Mouse (Mus musculus): Measurements from ENCODE around the gene Glod5. TPM values are rescaled to one million over a fixed set of nuclear protein-coding genes. Genes with fewer than 3 reads are reported as not detected.
"Not testable (repeated sequence)": the region's sequence is repeated elsewhere in the genome, so short reads cannot be mapped to it uniquely, and the experiment has no call there.

Gene Glod5
- polyA plus RNA-seq, 1 experiment from 2014 or later, result 0.74 TPM

GRCm38 (mm10) chrX:8013157-8013556, 5.1 kb downstream of the Glod5 start:
- no peak for ATAC-seq (replicated peaks; ENCODE audit: extremely low read depth, insufficient read depth, low FRiP score)
- Histone ChIP-seq H3K4me2 (ENCODE audit: low read depth, low read length) (no peak overlapping the region), H3K27me3 (ENCODE audit: control insufficient read depth, insufficient read depth, low read length) (no peaks in the 10 kb centered on the region), H3K9me3 (replicated peaks; ENCODE audit: control insufficient read depth, low read length) (no peaks in the 10 kb centered on the region), H3K9ac (ENCODE audit: low read length) (no peak overlapping the region), H3K36me3 (ENCODE audit: control insufficient read depth, insufficient read depth) (no peaks in the 10 kb centered on the region), H3K4me1 (ENCODE audit: control insufficient read depth, insufficient read depth, low read length) (no peaks in the 10 kb centered on the region), H3K27ac (ENCODE audit: low read length) (no peak overlapping the region), H3K4me3 (ENCODE audit: low read length) (no peak overlapping the region)
- 9% methylated on average over 2 of the region's 2 CpGs for WGBS

- H3K4me1 ChIP-seq (ENCODE audit: control insufficient read depth, insufficient read depth, low read length); H3K9me3 ChIP-seq (replicated peaks; ENCODE audit: control insufficient read depth, low read length); H3K27ac ChIP-seq (ENCODE audit: low read length); H3K4me2 ChIP-seq (ENCODE audit: low read depth, low read length); H3K27me3 ChIP-seq (ENCODE audit: control insufficient read depth, insufficient read depth, low read length); H3K9ac ChIP-seq (ENCODE audit: low read length); H3K36me3 ChIP-seq (ENCODE audit: control insufficient read depth, insufficient read depth); H3K4me3 ChIP-seq (ENCODE audit: low read length); ATAC-seq (replicated peaks; ENCODE audit: extremely low read depth, insufficient read depth, low FRiP score): not testable (repeated sequence)
- 80% methylated on average over 4 of the region's 4 CpGs for WGBS
These were observed 8.9 kb downstream of the Glod5 start for GRCm38 (mm10) chrX:8009356-8009755.

- no peak overlapping the region for H3K4me3 ChIP-seq (ENCODE audit: low read length)
- no peak for ATAC-seq (replicated peaks; ENCODE audit: extremely low read depth, insufficient read depth, low FRiP score)
- WGBS, result 47% methylated on average over 5 of the region's 5 CpGs
- no peak overlapping the region for H3K9ac ChIP-seq (ENCODE audit: low read length)
- no peaks in the 10 kb centered on the region for H3K27me3 ChIP-seq (ENCODE audit: control insufficient read depth, insufficient read depth, low read length)
- no peak overlapping the region for H3K4me2 ChIP-seq (ENCODE audit: low read depth, low read length)
- no peaks in the 10 kb centered on the region for H3K4me1 ChIP-seq (ENCODE audit: control insufficient read depth, insufficient read depth, low read length)
- H3K36me3 ChIP-seq (ENCODE audit: control insufficient read depth, insufficient read depth), result no peaks in the 10 kb centered on the region
- no peaks in the 10 kb centered on the region for H3K9me3 ChIP-seq (replicated peaks; ENCODE audit: control insufficient read depth, low read length)
- H3K27ac ChIP-seq (ENCODE audit: low read length), result no peak overlapping the region
These were observed 9.7 kb downstream of the Glod5 start for GRCm38 (mm10) chrX:8008543-8008942.

GRCm38 (mm10) chrX:8002971-8003370, 15.3 kb downstream of the Glod5 start:
- ATAC-seq (replicated peaks; ENCODE audit: extremely low read depth, insufficient read depth, low FRiP score), result no peak
- Histone ChIP-seq H3K27me3 (ENCODE audit: control insufficient read depth, insufficient read depth, low read length) (no peaks in the 10 kb centered on the region), H3K4me2 (ENCODE audit: low read depth, low read length) (no peak overlapping the region), H3K27ac (ENCODE audit: low read length) (no peak overlapping the region), H3K9me3 (replicated peaks; ENCODE audit: control insufficient read depth, low read length) (no peaks in the 10 kb centered on the region), H3K4me3 (ENCODE audit: low read length) (no peak overlapping the region), H3K36me3 (ENCODE audit: control insufficient read depth, insufficient read depth) (no peaks in the 10 kb centered on the region), H3K9ac (ENCODE audit: low read length) (no peak overlapping the region), H3K4me1 (ENCODE audit: control insufficient read depth, insufficient read depth, low read length) (no peaks in the 10 kb centered on the region)
- 65% methylated on average over 4 of the region's 4 CpGs for WGBS

- Histone ChIP-seq H3K36me3 (ENCODE audit: control insufficient read depth, insufficient read depth) (no peaks in the 10 kb centered on the region), H3K4me1 (ENCODE audit: control insufficient read depth, insufficient read depth, low read length) (no peaks in the 10 kb centered on the region), H3K4me2 (ENCODE audit: low read depth, low read length) (no peak overlapping the region), H3K9me3 (replicated peaks; ENCODE audit: control insufficient read depth, low read length) (no peaks in the 10 kb centered on the region), H3K27me3 (ENCODE audit: control insufficient read depth, insufficient read depth, low read length) (no peaks in the 10 kb centered on the region), H3K27ac (ENCODE audit: low read length) (no peak overlapping the region), H3K9ac (ENCODE audit: low read length) (no peak overlapping the region), H3K4me3 (ENCODE audit: low read length) (no peak overlapping the region)
- 30% methylated on average over 5 of the region's 5 CpGs for WGBS
- no peak for ATAC-seq (replicated peaks; ENCODE audit: extremely low read depth, insufficient read depth, low FRiP score)
These were observed 16.3 kb downstream of the Glod5 start for GRCm38 (mm10) chrX:8002001-8002400.

GRCm38 (mm10) chrX:8000546-8001192, 17.6 kb downstream of the Glod5 start:
- no peak overlapping the region for H3K4me2 ChIP-seq (ENCODE audit: low read depth, low read length)
- no peak for ATAC-seq (replicated peaks; ENCODE audit: extremely low read depth, insufficient read depth, low FRiP score)
- no peaks in the 10 kb centered on the region for H3K9me3 ChIP-seq (replicated peaks; ENCODE audit: control insufficient read depth, low read length)
- no peaks in the 10 kb centered on the region for H3K36me3 ChIP-seq (ENCODE audit: control insufficient read depth, insufficient read depth)
- H3K27ac ChIP-seq (ENCODE audit: low read length), result no peak overlapping the region
- H3K9ac ChIP-seq (ENCODE audit: low read length), result no peak overlapping the region
- no peak overlapping the region for H3K4me3 ChIP-seq (ENCODE audit: low read length)
- no peaks in the 10 kb centered on the region for H3K27me3 ChIP-seq (ENCODE audit: control insufficient read depth, insufficient read depth, low read length)
- no peaks in the 10 kb centered on the region for H3K4me1 ChIP-seq (ENCODE audit: control insufficient read depth, insufficient read depth, low read length)
- 69% methylated on average over 3 of the region's 3 CpGs for WGBS

- Histone ChIP-seq H3K27ac (ENCODE audit: low read length) (no peak overlapping the region), H3K27me3 (ENCODE audit: control insufficient read depth, insufficient read depth, low read length) (no peaks in the 10 kb centered on the region), H3K4me3 (ENCODE audit: low read length) (no peak overlapping the region), H3K9ac (ENCODE audit: low read length) (no peak overlapping the region), H3K9me3 (replicated peaks; ENCODE audit: control insufficient read depth, low read length) (no peaks in the 10 kb centered on the region), H3K36me3 (ENCODE audit: control insufficient read depth, insufficient read depth) (no peaks in the 10 kb centered on the region), H3K4me2 (ENCODE audit: low read depth, low read length) (no peak overlapping the region), H3K4me1 (ENCODE audit: control insufficient read depth, insufficient read depth, low read length) (no peaks in the 10 kb centered on the region)
- 46% methylated on average over 10 of the region's 10 CpGs for WGBS
- no peak for ATAC-seq (replicated peaks; ENCODE audit: extremely low read depth, insufficient read depth, low FRiP score)
These were observed 25.1 kb downstream of the Glod5 start for GRCm38 (mm10) chrX:7993068-7993735.

GRCm38 (mm10) chrX:7992379-7993067, 25.8 kb downstream of the Glod5 start:
- no peak for ATAC-seq (replicated peaks; ENCODE audit: extremely low read depth, insufficient read depth, low FRiP score)
- Histone ChIP-seq H3K9me3 (replicated peaks; ENCODE audit: control insufficient read depth, low read length) (no peaks in the 10 kb centered on the region), H3K4me2 (ENCODE audit: low read depth, low read length) (no peak overlapping the region), H3K4me1 (ENCODE audit: control insufficient read depth, insufficient read depth, low read length) (no peaks in the 10 kb centered on the region), H3K27ac (ENCODE audit: low read length) (no peak overlapping the region), H3K9ac (ENCODE audit: low read length) (no peak overlapping the region), H3K27me3 (ENCODE audit: control insufficient read depth, insufficient read depth, low read length) (no peaks in the 10 kb centered on the region), H3K36me3 (ENCODE audit: control insufficient read depth, insufficient read depth) (no peaks in the 10 kb centered on the region), H3K4me3 (ENCODE audit: low read length) (no peak overlapping the region)
- WGBS, result 57% methylated on average over 8 of the region's 8 CpGs

- H3K27me3 ChIP-seq (ENCODE audit: control insufficient read depth, insufficient read depth, low read length), result no peaks in the 10 kb centered on the region
- H3K27ac ChIP-seq (ENCODE audit: low read length), result no peak overlapping the region
- H3K4me3 ChIP-seq (ENCODE audit: low read length), result no peak overlapping the region
- no peak for ATAC-seq (replicated peaks; ENCODE audit: extremely low read depth, insufficient read depth, low FRiP score)
- 88% methylated on average over 7 of the region's 7 CpGs for WGBS
- no peaks in the 10 kb centered on the region for H3K4me1 ChIP-seq (ENCODE audit: control insufficient read depth, insufficient read depth, low read length)
- no peak overlapping the region for H3K9ac ChIP-seq (ENCODE audit: low read length)
- H3K4me2 ChIP-seq (ENCODE audit: low read depth, low read length), result no peak overlapping the region
- no peaks in the 10 kb centered on the region for H3K36me3 ChIP-seq (ENCODE audit: control insufficient read depth, insufficient read depth)
- H3K9me3 ChIP-seq (replicated peaks; ENCODE audit: control insufficient read depth, low read length), result no peaks in the 10 kb centered on the region
These were observed 36.9 kb downstream of the Glod5 start for GRCm38 (mm10) chrX:7981368-7981767.
